Mouse (Mus musculus): ENCODE measurements around the gene Zfp37. TPM values are rescaled to one million over a fixed set of nuclear protein-coding genes. Genes with fewer than 3 reads are reported as not detected.
"Not testable (repeated sequence)": the region's sequence is repeated elsewhere in the genome, so short reads cannot be mapped to it uniquely, and the experiment has no call there.

The Zfp37 gene
- polyA plus RNA-seq (2012; rRNA removed) = 0.30 and 0.42 TPM in 2 replicates

DNA sequence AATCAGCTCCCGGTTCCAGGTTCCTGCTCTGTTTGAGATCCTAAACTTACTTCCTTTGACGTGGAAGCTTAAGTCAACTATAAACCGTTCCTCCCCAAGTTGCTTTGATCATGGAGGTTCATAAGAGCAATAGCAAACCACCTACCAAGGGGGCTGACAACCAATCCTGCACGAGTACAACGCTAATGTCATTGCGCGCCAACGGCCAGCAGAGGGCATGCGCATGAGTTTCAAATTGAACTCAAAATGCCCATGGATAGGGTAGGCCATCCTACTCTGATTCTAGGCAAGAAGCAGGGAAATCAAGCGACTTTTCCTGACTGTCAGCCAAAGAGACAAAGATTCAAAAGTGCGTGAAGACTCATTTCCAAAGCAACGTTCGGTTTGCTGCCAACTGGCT, at the start of gene Zfp37:
TSS of gene Zfp37 (minus strand) at position 279 of the 400 bp plus-strand sequence.
- 72% methylated on average over 13 of the region's 13 CpGs for WGBS
- DNase-seq (ENCODE audit: low read depth, low spot score) = no peak

DNA sequence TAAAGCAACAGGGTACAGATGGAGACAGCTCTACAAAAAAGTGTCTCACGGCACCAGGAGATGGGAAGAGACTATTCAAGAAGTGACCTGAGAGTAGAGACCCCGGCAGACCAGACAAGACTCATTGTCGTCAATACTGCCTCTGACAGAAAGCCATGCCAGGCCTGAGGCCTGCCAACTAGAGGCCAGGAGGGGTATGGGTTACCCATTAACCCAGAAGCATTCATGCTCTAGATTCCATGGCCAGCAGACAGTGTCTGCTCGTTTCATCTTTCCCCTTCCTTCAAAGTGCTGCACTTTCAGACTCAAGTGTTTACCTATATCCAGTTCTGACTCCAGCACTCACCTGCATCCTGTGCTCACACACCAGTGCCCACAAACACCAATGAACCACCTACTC, 47.2 kb upstream of the Zfp37 start:
- no peak for DNase-seq (ENCODE audit: low read depth, low spot score)
- WGBS = 39% methylated on average over 4 of the region's 4 CpGs

DNA sequence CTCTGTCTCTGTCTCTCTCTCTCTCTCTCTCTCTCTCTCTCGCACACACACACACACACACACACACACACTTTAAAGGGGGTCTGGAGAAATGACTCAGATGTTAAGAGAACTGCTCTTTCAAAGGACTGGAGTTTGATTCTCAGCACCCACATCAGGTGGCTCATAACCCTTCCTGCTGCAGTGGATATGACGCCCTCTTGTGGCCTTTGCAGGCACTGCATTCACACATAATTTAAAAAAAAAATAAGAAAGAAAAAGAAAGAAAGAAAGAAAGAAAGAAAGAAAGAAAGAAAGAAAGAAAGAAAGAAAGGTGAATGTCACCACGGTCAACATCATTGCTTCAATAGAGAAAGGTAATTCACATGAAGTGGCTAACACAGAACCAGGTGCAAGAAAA, 46.4 kb upstream of the Zfp37 start:
- WGBS = 80% methylated on average over 3 of the region's 3 CpGs
- DNase-seq (ENCODE audit: low read depth, low spot score) = no peak

DNA sequence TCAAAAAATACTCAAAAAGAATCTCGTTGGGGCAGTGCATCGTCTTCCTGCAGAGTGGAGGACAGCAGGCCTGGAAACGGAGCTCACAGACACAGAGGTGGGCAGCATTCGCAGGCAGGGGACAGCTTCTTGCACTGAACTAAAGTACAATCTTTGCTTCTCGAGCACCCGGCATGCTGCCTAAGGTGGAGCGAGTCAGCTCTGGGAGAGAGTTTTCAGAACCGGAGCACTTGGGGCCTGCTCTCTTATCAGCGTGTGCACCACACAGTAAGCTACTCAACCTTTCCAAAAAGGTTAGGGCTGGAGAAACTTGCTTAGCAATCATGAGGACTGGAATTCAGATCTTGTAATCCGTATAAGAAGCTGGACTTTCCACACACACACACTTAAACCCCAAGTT, 45.8 kb upstream of the Zfp37 start:
- DNase-seq (ENCODE audit: low read depth, low spot score) = no peak
- 87% methylated on average over 10 of the region's 10 CpGs for WGBS

DNA sequence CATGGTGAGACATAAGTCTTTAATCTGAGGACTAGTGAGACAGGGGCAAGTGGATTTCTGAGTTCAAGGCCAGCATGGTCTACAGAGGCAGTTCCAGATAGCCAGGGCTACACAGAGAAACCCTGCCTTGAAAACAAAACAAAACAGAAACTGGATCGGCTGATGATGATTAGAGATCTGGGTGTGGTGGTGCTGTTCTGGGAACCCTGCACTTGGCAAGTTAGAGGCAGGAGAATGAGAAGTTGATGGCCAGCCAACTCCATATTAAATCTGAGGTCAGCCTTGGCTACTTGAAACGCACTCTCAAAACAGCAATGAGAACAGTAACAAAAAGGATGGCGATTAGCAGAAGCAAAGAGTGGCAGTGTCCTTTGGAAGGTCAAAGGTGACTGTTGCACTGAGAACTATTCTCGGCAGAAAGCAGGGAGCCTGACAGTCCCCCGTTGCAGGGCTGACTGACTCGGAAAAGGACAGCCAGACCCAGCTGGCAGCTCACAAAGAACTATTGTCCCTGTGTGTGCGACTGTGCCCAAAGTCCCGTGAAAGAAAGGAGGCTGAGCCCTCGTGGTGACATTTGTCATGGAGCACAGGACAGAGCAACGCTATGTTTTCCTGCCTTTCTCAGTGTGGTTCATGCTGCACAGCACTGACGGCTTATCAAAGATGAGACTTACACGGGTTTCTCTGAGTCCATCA, 44.1 kb upstream of the Zfp37 start:
- DNase-seq (ENCODE audit: low read depth, low spot score) = no peak

DNA sequence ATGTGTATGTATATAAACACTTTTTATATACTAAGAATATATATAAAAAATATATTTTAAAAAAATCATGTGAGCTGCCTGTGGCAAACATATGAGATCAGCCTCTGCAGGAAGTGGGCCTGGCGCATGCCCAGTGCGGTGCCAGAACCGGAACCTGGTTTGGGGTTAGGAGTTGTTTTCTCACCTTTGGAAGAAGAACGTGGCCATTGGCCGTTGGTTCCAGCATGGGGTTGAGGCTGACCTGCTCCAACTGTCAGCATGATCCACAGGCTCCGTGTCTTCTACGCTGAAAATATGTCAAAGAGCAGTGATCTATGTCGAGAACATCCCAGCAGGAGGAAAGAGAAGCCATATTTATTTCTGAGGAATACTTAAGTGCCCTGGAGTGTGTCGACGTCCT, 43.1 kb upstream of the Zfp37 start:
- no peak for DNase-seq (ENCODE audit: low read depth, low spot score)
- WGBS = 93% methylated on average over 10 of the region's 10 CpGs

More for the DNA sequence above, 44.1 kb upstream of the Zfp37 start:
- 19% methylated on average over 12 of the region's 12 CpGs for WGBS

DNA sequence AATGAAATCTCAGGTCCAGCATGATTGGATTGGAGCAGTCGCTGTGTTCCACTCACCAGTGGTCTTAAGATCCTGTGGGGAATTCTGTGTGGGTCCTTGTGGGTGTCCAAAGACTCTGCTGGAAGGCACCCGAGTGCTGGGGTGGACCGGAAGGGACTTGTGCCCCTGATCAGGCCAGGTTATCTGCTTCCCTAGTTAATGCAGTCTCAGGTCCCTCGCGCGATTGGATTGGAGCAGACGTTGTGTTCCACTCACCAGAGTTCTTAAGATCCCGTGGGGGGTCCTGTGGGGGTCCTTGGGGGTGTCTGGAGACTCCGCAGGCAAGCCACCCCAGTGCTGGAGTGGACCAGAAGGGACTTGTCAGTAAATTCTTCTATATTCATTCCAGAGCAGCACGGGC, 41.8 kb upstream of the Zfp37 start:
- DNase-seq (ENCODE audit: low read depth, low spot score) = no peak
- WGBS = 91% methylated on average over 10 of the region's 10 CpGs

DNA sequence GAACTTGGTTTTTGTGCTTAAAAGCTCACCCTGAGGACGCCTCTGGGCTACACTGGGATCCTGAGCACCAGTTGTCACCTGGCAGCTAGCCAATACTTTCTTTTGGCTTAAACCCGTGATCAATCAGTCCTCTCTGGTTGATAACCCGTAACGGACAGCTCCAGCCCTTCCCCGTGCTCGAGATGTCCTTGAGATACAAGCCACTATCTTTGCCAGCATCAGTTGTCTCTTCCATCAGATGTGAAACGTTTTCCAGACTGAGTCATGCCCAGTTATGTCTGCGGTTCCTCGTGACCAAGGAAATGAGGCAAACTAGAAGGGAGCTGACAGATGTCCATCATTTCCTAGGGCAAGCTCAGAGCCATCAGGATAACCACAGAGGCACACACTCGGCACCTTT, 36.3 kb upstream of the Zfp37 start:
- DNase-seq (ENCODE audit: low read depth, low spot score) = no peak
- WGBS = 70% methylated on average over 10 of the region's 10 CpGs

DNA sequence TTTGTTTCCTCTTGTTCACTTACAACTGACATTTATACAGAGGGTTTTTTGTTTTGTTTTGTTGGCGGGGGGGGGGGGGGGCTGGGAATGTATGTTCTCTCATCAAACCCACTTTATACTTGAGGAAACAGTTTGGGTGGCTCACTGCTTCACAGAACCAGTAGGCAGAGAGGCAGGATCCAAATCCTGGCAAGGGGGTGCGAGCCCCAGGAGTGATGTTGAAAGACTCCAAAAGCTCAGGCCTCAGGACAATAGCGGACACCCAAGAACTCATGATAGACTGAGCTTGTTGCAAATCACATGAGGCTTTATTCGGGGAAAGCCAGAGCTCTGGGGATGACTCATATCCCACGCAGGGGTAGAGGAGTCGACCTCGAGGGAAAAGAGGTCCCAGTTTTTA, 35.2 kb upstream of the Zfp37 start:
- 46% methylated on average over 7 of the region's 7 CpGs for WGBS
- DNase-seq (ENCODE audit: low read depth, low spot score) = not testable (repeated sequence)

DNA sequence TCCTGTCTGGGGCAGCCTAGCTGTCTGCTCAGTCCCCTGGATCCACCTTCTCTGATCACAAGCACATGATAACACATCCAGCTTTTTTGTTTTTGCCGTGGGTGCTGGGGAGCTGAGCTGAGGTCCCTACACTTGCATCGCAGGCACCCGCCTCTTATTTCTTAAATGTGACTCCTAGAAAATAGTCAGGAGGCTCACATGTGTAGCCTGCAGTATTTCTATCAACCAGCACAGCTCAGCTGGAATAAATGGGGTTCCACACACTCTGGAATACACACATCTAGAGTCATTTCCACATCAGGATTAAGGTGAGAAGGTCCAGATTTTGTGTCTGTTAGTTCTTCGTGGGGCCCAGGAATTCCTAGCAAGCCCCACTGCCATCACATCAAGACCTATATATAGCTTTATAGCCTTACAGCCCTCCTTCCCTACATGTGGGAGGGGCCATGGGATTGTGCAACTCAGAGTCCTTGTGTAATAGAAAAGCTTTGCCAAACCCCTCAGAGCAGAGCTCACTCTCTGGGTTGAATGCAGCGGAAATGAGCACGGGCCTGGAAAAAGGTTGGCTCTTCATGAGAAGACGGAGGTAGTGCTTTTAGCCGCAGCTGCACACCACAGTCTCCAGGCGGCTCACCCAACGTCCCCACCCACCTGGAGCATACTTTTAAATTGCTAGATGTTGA, 34.4 kb upstream of the Zfp37 start:
- DNase-seq (ENCODE audit: low read depth, low spot score) = no peak
- 32% methylated on average over 10 of the region's 10 CpGs for WGBS

DNA sequence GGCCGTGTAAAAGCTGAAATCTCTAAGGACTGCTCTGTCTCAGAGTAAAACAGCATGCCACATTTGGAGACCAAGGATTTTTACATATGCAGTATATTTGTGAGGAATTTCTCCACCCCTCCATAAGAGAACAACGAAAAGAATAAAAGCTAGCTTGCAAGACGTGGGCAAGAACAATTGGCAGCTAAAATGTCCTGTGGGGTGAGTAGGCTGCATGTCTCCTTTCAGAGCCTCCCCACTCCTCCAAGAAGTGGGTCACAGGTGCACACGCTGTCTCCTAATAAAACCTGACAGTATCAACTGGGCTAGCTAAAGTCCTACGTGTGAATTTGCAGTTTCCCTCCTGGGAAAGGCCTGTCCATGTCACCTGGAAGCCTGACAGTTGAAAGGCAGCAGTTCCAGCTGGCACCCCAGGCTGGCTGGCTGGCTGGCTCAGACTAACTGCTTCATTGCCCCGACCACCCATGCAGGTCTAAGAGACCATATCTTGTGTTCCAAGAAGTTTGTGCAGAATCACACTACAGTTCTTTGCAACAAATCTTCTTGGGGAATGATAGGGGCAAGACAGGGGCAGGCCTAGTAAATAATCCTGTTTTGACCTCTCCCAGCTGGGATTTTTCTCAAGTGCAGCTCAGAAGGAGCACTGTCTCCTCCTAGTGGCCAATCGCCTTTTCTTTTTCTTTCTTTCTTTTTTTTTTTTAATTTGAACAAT, 32.4 kb upstream of the Zfp37 start:
- 38% methylated on average over 7 of the region's 7 CpGs for WGBS
- no peak for DNase-seq (ENCODE audit: low read depth, low spot score)

DNA sequence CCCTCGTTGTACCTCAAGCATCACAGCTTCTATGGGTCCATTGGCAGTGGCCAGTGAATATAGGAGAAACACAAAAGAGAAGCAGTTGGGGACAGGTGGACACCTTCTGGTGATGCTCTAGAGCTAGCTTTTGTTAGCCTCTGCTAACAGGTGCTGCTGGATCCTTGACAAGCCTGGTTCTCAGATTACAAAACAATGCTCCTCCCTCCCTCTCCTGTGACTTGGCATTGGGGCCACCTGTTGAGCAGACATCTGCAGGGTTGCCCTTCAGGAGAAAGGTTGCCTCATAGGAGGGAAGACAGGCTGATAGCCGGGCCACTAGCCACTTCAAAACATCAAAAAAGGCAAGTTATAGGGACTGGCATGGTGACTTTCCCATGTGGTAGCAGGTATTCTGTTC, 31.4 kb upstream of the Zfp37 start, which contains the start of gene Slc31a2:
TSS of gene Slc31a2 (plus strand) at position 287 of the 400 bp plus-strand sequence.
- WGBS = 46% methylated on average over 2 of the region's 2 CpGs
- DNase-seq (ENCODE audit: low read depth, low spot score) = no peak

DNA sequence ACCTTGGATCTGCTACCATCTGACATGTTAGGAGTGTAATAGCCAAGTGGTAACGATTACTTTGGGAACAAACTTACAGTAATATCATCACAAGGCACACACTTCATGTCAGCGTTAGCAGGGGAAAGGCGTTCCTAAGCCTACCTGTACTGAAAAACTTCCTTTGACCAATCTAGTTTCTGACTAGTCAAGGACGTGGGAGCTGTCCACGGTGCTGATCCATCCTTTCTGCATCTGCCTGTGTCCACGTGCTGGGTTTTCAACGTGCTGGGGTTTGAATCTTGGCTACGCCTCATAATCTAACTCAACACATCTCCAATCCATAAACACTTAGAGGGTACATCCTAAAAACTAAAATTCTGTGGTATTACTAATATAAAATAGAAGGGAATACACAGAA, 26.1 kb upstream of the Zfp37 start:
- no peak for DNase-seq (ENCODE audit: low read depth, low spot score)
- WGBS = 17% methylated on average over 8 of the region's 8 CpGs

DNA sequence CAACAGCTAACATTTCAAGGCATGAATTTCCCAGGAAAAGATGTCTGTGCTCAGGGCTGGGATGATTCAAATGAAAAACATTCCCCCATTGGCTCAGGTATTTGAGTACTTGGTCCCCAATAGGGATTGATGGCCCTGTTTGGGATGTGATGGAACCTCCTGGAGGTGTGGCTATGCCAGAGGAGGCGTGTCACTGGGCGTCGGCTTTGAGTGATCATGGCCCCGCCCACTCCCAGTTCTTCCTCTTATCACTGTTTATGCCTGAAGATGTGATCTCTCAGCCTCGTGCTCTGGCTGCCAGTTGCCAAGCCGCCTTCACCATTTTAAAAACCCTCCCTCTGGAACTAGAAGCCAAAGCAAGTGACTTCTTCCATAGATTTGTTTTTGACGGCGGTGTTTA, 23.7 kb upstream of the Zfp37 start:
- WGBS = 55% methylated on average over 8 of the region's 8 CpGs
- DNase-seq (ENCODE audit: low read depth, low spot score) = no peak

DNA sequence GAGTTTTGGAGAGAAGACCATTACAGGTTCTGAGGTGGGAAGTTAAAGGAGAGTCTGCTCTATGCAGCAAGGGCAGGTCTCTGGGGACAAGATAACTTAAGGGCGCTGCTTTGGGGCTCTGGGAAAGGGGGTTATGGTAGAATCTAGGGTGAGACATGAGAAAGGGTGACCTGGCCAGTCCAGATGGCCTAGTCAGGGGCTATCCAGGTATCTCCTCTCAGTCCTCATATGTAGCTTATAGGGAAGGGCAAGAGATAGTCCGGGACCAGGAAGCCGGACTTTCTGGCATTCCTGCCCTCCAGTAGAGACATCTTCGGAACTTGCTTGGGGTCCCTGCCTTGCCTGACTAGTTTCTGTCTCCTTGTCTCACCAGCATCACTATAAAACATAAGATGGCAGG, 20.9 kb upstream of the Zfp37 start:
- no peak for DNase-seq (ENCODE audit: low read depth, low spot score)
- WGBS = 87% methylated on average over 4 of the region's 4 CpGs

DNA sequence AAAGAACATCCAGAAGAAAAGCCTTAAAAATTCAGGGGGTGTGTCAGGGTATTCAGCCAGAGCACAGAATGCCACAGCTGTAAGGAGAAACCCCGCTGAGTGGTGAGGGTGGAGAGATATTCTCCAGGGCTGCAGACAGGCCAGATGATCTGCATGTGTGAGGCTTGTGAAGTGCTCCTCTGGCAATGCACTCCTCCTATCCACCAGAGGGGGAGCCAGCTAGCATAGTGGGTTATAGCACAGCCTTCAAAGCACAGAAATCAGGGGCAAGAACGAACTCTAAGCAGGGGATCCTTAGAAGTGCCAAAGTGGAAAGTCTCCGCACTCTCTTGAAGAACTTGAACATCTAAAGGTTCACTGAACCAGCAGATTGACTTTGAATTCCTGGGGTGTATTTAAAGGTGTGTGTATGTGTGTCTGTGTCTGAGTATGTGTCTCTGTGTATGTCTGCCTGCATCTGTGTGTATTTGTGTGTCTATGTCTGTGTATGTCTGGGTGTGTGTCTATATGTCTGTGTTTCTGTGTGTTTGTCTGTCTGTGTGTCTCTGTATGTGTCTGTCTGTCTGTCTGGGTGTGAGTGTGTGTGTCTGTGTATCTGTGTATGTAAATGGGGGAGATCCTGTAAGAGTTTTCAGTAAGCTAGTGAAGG, 20.2 kb upstream of the Zfp37 start:
- WGBS = 50% methylated on average over 3 of the region's 3 CpGs
- DNase-seq (ENCODE audit: low read depth, low spot score) = no peak

DNA sequence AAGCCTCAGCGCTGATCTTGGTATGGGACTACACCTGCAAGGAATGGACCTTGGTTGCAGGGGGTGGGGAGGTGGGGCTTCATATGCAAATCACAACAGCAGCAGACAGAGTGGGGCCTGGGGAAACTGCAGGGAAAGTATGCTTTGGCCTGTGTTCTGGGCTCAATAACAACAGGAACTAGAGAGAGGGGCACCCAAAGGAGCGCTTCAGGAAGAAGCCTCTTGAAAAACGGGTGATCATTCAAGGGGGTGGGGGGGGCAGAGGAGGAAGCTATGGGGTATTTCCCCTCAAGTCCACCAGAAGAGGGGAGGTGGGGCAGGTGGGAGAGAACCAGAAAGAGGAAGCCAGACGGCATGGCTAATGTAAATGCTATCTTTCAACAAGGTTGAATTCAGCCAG, 17.5 kb upstream of the Zfp37 start:
- 41% methylated on average over 4 of the region's 4 CpGs for WGBS
- DNase-seq (ENCODE audit: low read depth, low spot score) = no peak

DNA sequence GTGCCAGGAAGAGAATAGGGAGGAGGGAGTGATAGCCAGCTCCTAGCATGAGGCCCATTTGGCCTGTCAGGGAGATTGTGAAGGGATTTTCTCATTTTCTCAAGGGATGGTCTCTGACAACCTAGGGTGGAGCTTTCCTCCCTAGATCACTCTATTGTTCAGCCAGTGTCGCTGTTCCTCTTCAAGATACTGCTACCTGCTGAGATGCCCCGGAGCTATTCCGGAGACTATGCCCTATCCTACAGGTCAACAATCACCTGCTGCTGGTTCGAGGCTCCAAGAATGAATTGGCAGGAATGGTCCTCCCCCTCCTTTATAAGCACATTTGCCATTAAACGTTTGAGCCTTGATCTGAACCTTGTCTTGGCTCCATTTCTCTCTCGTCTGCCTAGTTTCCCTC, 9.7 kb upstream of the Zfp37 start:
- WGBS = 59% methylated on average over 6 of the region's 6 CpGs
- no peak for DNase-seq (ENCODE audit: low read depth, low spot score)

DNA sequence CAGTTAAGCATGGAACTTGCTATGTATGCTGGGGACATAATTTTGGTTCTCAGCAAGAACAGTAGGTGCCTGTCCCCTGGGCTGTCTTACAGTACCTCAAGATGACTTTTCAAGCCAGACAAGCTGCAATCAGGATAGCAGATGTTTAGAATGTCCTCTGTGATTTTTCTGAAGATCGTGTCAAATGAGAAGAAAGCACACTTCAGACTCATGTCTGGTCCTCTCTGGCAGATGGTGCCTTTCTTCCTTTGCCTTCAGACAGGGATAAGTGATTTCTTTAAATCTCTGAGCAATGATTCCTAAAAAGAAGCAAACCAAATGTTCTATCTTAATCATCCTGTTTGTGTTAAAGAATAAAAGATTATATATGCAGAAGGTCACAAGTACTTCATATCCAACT, 694 bp downstream of the Zfp37 start:
- DNase-seq (ENCODE audit: low read depth, low spot score) = no peak
- WGBS = 63% methylated on average over 1 of the region's 1 CpGs

DNA sequence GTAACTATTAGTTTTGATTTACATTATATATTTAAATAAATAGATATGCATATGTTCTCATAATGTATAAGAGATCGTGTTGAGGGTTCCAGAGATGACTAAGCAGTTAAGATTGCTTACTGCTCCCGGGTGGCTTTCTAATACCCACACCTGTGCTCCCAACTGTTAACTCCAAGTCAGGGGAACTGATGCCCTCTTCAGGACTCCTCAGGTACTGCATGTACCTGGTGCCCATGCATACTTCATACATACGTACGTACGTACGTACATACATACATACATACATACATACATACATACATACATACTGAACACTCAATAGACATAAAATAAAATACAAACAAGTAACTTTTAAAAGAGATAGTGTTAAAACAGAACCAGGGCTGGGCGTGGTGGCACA, 1.4 kb downstream of the Zfp37 start:
- WGBS = 81% methylated on average over 7 of the region's 7 CpGs
- no peak for DNase-seq (ENCODE audit: low read depth, low spot score)

Measured in large intestine, adult 2 months (tissue).